Mouse (Mus musculus) stomach, postnatal 0 days (tissue): ENCODE data around the gene Olfr1018.

ENCODE experiments used
- CTCF ChIP-seq: IDR thresholded peaks from 2 replicates; pipeline ENCODE4 v1.5.1; 2016; ENCODE audit warnings: antibody characterized with exemption, low read depth, mild to moderate bottlenecking, moderate library complexity
- EP300 ChIP-seq: optimal IDR thresholded peaks from 2 replicates; pipeline ENCODE3; 2016; ENCODE audit warnings: antibody characterized with exemption

- TF ChIP-seq CTCF (no peak), EP300 (no peak)
These were observed 50.0 kb downstream of the Olfr1018 start, which contains the start of gene Olfr1022 for GRCm38 (mm10) chr2:85868294-85868693.
